Mouse (Mus musculus): ENCODE measurements around the gene Iqub. TPM values are rescaled to one million over a fixed set of nuclear protein-coding genes. Genes with fewer than 3 reads are reported as not detected.

Gene Iqub
- polyA plus RNA-seq, 1 experiment from 2014 or later = 0.80 TPM

DNA sequence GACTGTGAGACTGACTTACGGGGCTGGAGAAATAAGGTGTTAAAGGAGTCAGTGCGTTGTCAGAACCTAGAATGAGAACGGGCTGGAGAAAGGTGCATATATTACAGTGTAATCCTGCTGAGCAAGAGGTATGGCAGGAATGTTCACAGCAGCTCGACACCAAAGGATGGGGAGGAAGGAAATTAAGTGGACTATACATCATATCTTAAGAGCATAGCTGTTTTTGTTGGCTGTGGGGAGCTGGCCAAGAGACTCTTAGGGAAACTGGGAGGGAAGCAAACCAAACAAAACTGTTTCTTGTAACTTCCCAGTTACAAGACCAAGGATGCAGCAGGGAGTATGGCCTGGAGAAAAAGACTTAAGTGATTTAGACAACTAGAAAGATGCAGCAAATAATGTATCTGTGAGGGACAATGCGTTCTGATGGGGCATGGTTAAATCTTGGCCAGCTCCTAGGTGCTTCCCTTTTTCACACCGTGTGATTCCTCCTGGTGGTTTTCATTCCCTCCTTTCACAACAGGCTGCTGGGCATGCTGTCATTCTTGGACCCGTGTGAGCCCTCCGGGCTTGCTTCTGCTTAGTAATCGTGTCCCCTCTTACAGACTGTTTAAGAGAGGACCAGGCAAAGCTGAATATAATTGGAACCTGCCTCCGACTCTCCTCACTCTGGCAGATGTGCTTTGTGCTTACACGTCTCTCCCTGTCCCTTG lies 16.0 kb upstream of the Iqub start:
- no peak for ATAC-seq
- Histone ChIP-seq H3K9me3 (replicated peaks) (no peaks in the 10 kb centered on the region), H3K4me3 (no peak overlapping the region), H3K4me2 (peak overlapping the region; percentile 37), H3K27me3 (no peaks in the 10 kb centered on the region), H3K27ac (no peak overlapping the region), H3K4me1 (peaks cover 16% of the 10 kb centered on the region), H3K9ac (no peak overlapping the region), H3K36me3 (ENCODE audit: poor library complexity, severe bottlenecking) (no peaks in the 10 kb centered on the region)
- WGBS = 62% methylated on average over 11 of the region's 11 CpGs

DNA sequence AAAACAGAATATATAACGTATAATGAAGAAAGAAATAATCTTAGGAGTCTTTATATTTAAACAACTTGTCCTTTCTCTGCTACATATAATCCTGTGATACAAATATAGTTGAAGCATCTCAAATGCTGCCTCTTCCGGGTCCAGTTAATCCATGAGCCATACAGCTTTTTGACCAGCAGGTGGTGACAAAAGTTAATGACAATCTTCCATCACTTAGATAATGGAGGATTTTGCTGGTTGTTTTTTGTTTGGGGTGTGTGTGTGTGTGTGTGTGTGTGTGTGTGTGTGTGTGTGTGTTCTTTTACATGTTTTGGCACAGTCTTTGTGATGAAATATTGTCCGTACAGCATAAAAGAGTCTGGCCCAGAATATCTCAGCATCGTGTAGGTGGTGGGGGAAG lies 15.3 kb upstream of the Iqub start:
- Histone ChIP-seq H3K27ac (no peak overlapping the region), H3K9ac (no peak overlapping the region), H3K27me3 (no peaks in the 10 kb centered on the region), H3K4me2 (peak overlapping the region; percentile 37), H3K9me3 (replicated peaks) (no peaks in the 10 kb centered on the region), H3K36me3 (ENCODE audit: poor library complexity, severe bottlenecking) (no peaks in the 10 kb centered on the region), H3K4me1 (peaks cover 20% of the 10 kb centered on the region), H3K4me3 (no peak overlapping the region)
- no peak for ATAC-seq
- WGBS = 27% methylated on average over 4 of the region's 4 CpGs

DNA sequence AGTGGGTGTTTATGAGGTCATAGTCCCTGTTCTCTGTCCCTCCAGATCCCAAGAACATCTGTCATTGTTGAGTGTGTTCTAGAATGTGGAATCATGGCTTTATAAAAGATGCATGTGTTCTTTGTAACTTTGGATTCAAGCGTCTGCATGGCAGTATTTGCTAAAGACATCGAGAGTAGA lies 13.1 kb upstream of the Iqub start, which contains the start of gene Asb15:
Gene Asb15, plus strand, starts transcription at position 81 of the 180 bp plus-strand sequence.
- Histone ChIP-seq H3K4me2 (peak within 1 kb of the TSS; percentile 78), H3K9ac (peak within 1 kb of the TSS; percentile 80), H3K9me3 (replicated peaks) (no peaks in the 10 kb centered on the region), H3K4me3 (peak within 1 kb of the TSS; percentile 85), H3K27me3 (no peaks in the 10 kb centered on the region), H3K4me1 (peaks cover 20% of the 10 kb centered on the region), H3K36me3 (ENCODE audit: poor library complexity, severe bottlenecking) (no peaks in the 10 kb centered on the region), H3K27ac (no peak within 1 kb of the TSS)
- 54% methylated on average over 2 of the region's 2 CpGs for WGBS
- no peak for ATAC-seq

DNA sequence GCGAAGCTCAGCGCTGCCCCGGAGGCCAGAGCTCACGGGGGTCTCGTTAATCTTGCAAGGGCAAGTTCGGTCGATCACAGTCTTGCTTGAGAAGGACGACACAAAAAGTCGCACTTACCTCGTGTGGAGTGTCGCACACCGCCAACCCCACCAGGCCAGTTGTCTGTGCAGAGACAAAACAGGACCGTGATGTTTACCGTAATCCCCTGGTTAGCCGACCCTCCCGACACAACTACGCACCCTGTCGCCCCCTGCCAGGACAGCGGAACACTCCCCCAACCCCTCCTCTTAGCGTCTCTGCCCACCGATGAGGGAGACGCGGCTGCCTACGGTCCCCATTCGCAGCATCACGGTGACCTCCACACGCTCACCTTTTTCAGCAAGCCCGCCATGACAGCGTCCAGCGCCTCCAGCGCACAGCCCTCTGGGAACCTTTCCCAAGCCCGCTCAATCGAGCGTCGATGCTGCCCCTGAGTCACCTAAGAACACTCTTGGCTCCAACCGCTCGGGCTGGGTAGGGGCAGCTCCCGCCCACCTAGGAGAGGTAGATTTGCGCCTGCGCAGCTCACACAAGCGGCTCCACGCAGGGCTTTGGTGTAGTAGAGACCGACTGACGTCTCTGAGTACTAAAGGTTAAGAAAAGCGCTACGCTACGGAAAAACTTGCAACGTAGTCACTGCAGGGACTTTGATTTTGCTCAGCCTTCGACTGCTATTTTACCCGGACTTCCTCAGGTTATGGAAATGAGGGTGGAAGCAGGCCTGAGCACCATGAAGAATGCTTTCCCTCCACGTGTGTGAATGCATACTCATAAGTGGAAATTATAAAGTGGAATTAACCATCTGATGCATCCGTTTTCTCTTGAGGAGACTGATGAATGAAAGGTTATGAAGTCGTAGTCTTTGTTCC lies 12.5 kb upstream of the Iqub start, which contains the start of gene Ndufa5:
Gene Ndufa5, minus strand, starts transcription at position 859 of the 909 bp plus-strand sequence.
- under 1% methylated on average over 53 of the region's 53 CpGs for WGBS
- H3K36me3 ChIP-seq (ENCODE audit: poor library complexity, severe bottlenecking) = peaks cover 2% of the 10 kb centered on the region
- no peak within 1 kb of the TSS for H3K27ac ChIP-seq
- H3K27me3 ChIP-seq = no peaks in the 10 kb centered on the region
- peak within 1 kb of the TSS; percentile 80 for H3K9ac ChIP-seq
- H3K9me3 ChIP-seq (replicated peaks) = no peaks in the 10 kb centered on the region
- peak within 1 kb of the TSS; percentile 85 for H3K4me3 ChIP-seq
- peak within 1 kb of the TSS; percentile 78 for H3K4me2 ChIP-seq
- ATAC-seq = peak; percentile 98
- H3K4me1 ChIP-seq = peaks cover 20% of the 10 kb centered on the region

DNA sequence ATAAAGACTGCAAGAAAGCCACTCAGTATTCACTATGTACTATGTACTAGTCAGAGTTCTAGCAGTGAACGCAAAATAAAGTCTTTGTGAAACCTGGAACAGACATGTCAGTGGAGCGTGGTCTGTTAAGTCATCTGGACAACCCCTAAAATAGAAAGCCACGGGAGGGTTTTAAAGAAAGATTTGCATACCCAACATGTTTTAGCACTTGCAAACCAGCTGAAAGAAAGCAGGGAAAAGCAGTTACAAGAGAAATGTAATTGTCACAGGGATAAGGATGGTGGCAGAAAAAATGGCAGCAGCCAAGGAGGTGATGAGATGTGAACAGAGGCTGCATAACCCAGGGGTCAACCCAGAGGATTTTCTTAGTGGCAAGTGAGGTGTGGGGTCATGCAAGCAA lies 10.8 kb upstream of the Iqub start:
- WGBS = 87% methylated on average over 3 of the region's 3 CpGs
- H3K27me3 ChIP-seq = no peaks in the 10 kb centered on the region

DNA sequence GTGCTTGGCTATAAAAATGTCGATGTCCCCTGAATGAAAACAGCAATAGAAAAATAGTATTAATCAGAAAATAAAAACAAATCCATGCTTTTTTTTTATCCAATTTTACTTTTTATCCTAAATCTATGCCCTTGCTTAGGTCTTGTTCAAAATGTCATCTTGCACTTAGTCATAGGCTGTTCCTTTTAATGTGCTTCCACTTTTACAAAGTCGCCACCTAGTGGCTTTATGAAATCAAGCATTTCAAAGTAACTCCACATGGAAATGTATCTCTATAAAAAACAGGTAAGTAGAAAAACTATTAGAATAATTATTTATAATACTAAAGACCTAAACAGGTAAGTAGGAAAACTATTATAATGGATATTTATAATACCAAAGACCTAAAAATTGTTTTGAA lies 1.3 kb upstream of the Iqub start:
- no peak overlapping the region for H3K9ac ChIP-seq
- 43% methylated on average over 2 of the region's 2 CpGs for WGBS
- no peaks in the 10 kb centered on the region for H3K9me3 ChIP-seq (replicated peaks)
- ATAC-seq = peak; percentile 65
- H3K4me2 ChIP-seq = no peak overlapping the region
- no peak overlapping the region for H3K4me3 ChIP-seq
- peaks cover 32% of the 10 kb centered on the region for H3K36me3 ChIP-seq (ENCODE audit: poor library complexity, severe bottlenecking)
- no peaks in the 10 kb centered on the region for H3K27me3 ChIP-seq
- peaks cover 10% of the 10 kb centered on the region for H3K4me1 ChIP-seq
- H3K27ac ChIP-seq = no peak overlapping the region

More for the DNA sequence above, 10.8 kb upstream of the Iqub start:
- H3K4me2 ChIP-seq = no peak overlapping the region
- H3K36me3 ChIP-seq (ENCODE audit: poor library complexity, severe bottlenecking) = peaks cover 18% of the 10 kb centered on the region
- no peak overlapping the region for H3K27ac ChIP-seq
- H3K9me3 ChIP-seq (replicated peaks) = no peaks in the 10 kb centered on the region
- ATAC-seq = no peak
- H3K9ac ChIP-seq = no peak overlapping the region
- peaks cover 20% of the 10 kb centered on the region for H3K4me1 ChIP-seq
- peak overlapping the region; percentile 85; the same call in 1 of the 2 replicates for H3K4me3 ChIP-seq

DNA sequence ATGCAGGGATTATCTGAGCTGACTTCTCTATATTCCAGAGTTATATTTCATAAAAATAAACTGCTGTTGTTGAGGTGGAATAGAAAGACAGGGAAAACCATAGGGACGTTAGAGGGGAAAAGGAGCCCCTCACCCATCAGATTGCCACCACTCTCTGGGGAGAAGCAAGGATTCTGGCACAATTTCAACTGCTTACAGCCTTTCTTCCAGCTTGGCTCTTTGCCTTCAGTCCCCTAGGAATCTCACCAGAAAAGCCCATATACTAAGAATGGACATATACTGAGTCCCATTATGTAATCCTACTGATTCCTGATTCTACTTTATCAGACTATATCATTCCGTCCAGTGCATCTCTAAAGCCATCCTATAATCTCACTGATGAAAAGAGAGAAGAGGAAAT lies 10.7 kb downstream of the Iqub start:
- 77% methylated on average over 2 of the region's 2 CpGs for WGBS
- H3K4me2 ChIP-seq = no peak overlapping the region
- no peak overlapping the region for H3K4me3 ChIP-seq
- H3K36me3 ChIP-seq (ENCODE audit: poor library complexity, severe bottlenecking) = no peaks in the 10 kb centered on the region
- H3K9me3 ChIP-seq (replicated peaks) = no peaks in the 10 kb centered on the region
- H3K27ac ChIP-seq = no peak overlapping the region
- no peaks in the 10 kb centered on the region for H3K4me1 ChIP-seq
- no peaks in the 10 kb centered on the region for H3K27me3 ChIP-seq
- ATAC-seq = no peak
- no peak overlapping the region for H3K9ac ChIP-seq

DNA sequence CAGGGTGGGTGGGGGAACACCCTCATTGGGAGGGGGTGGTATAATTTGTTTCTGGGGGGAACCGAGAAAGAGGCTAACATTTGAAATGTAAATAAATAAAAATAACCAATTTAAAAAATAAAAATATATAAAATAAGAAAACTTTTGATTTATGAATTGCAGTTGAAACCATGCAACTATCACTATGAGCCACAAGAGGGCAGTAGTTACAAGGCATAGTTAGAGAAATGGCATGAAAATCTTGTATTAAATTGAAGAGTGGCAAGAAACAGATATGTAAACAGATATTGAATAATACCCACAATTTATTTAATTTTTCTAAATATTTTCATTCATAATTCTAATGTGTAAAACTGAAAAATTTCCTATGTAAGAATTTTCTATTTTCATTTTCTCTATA lies 24.5 kb downstream of the Iqub start:
- Histone ChIP-seq H3K27ac (no peak overlapping the region), H3K9ac (no peak overlapping the region), H3K9me3 (replicated peaks) (no peaks in the 10 kb centered on the region), H3K4me1 (no peaks in the 10 kb centered on the region), H3K4me2 (no peak overlapping the region), H3K27me3 (no peaks in the 10 kb centered on the region), H3K4me3 (no peak overlapping the region), H3K36me3 (ENCODE audit: poor library complexity, severe bottlenecking) (no peaks in the 10 kb centered on the region)
- no peak for ATAC-seq
- WGBS = 8% methylated on average over 1 of the region's 1 CpGs

DNA sequence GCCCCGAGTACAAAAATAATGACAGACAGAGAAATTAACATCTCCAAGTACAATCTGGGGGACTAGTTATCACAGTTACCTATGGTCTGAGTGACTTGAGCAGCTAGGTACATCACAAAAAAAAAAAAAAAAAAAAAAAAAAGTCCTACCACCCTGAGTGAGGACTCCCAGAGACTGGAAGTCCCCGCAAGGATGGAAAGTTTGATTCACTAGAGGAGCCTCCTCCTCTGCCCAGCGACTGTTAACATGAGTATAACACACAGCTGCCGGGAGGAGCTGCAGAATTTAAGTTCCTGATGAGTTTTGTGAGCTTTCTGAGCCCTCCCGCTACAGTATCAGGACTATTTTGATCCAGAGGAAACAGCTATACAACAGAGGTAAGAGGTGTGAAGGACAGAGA lies 28.3 kb downstream of the Iqub start:
- Histone ChIP-seq H3K4me2 (no peak overlapping the region), H3K9ac (no peak overlapping the region), H3K27me3 (no peaks in the 10 kb centered on the region), H3K4me3 (no peak overlapping the region), H3K9me3 (replicated peaks) (no peaks in the 10 kb centered on the region), H3K27ac (no peak overlapping the region), H3K36me3 (ENCODE audit: poor library complexity, severe bottlenecking) (no peaks in the 10 kb centered on the region), H3K4me1 (no peaks in the 10 kb centered on the region)
- 78% methylated on average over 5 of the region's 5 CpGs for WGBS
- no peak for ATAC-seq

DNA sequence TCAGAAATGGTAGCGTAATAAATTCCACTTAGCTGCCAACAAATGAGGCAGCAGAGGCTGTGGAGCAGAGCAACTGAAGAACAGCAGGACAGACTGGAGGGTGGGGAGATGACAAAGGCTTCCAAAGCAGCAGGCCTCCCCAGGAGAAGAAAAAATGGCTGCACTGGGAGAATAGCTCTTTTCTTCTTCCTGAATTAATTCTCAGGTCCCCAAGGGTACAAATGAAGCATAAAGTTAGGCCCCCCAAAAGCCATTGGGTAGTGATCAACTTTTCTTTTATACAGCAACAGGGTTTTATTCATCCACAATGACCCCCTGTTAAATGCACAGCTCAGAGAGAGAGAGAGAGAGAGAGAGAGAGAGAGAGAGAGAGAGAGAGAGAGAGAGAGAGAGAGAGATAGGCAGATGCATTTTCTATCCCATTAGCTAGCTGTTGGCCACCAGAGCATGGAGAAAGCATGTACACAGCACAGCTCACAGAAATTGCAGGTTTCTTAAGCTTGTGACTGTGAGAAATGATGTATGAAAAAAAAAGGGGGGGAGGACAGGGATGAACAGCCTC lies 44.2 kb downstream of the Iqub start:
- H3K27ac ChIP-seq = no peak overlapping the region
- WGBS = 3% methylated on average over 1 of the region's 1 CpGs
- no peaks in the 10 kb centered on the region for H3K9me3 ChIP-seq (replicated peaks)
- H3K27me3 ChIP-seq = no peaks in the 10 kb centered on the region
- no peaks in the 10 kb centered on the region for H3K36me3 ChIP-seq (ENCODE audit: poor library complexity, severe bottlenecking)
- no peak overlapping the region for H3K9ac ChIP-seq
- H3K4me2 ChIP-seq = no peak overlapping the region
- peak; percentile 77 for ATAC-seq
- peaks cover 8% of the 10 kb centered on the region for H3K4me1 ChIP-seq
- no peak overlapping the region for H3K4me3 ChIP-seq

DNA sequence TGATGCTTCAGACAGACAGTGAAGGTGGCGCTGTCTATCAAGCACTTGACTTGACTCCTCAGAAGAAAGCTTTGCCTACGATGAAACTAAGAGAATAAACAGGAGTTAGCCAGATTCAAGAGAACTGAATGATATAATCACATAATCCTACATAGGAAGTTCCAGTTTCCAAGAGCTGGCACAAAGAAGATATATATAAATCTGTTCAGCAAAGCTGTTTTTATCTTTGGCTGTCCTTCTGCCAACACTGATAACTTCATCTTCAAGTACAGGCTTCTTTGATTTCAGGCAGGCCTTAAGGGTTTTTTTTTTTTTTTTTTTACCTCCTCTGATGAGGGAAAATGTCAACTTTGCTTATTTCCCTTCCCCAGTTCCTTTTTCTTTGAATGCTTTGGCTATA lies 44.7 kb downstream of the Iqub start:
- Histone ChIP-seq H3K36me3 (ENCODE audit: poor library complexity, severe bottlenecking) (no peaks in the 10 kb centered on the region), H3K9ac (no peak overlapping the region), H3K4me2 (no peak overlapping the region), H3K9me3 (replicated peaks) (no peaks in the 10 kb centered on the region), H3K4me1 (peaks cover 8% of the 10 kb centered on the region), H3K27ac (no peak overlapping the region), H3K4me3 (no peak overlapping the region), H3K27me3 (no peaks in the 10 kb centered on the region)
- peak; percentile 36; the same call in 1 of the 2 replicates for ATAC-seq
- 76% methylated on average over 2 of the region's 2 CpGs for WGBS

DNA sequence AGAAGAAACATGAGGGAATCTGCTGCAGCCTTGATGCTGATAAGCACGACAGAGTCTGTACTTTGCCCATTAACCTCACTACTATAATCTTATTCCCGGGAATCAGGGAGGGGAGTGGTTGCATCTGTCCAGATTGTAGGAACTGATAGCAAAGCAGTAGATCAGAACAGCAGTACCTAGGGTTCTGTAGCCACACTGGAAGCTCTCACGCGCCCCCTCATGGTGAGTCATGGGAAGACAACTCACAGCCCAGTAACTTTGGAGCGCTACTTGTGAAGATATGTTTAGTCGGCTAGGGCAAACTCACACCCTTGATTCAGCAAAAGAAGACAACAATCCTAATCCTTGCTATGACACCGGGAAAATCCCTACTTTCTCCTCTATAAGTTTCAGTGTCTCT lies 58.8 kb downstream of the Iqub start:
- no peak overlapping the region for H3K9ac ChIP-seq
- H3K36me3 ChIP-seq (ENCODE audit: poor library complexity, severe bottlenecking) = no peaks in the 10 kb centered on the region
- no peak overlapping the region for H3K4me3 ChIP-seq
- WGBS = 50% methylated on average over 7 of the region's 7 CpGs
- ATAC-seq = 0 out of 2 replicates have a peak, but pooled peaks have one; percentile 53
- H3K4me2 ChIP-seq = no peak overlapping the region
- H3K9me3 ChIP-seq (replicated peaks) = no peaks in the 10 kb centered on the region
- H3K4me1 ChIP-seq = no peaks in the 10 kb centered on the region
- no peak overlapping the region for H3K27ac ChIP-seq
- no peaks in the 10 kb centered on the region for H3K27me3 ChIP-seq
